Mouse (Mus musculus) retina, adult 2 months (tissue): Measurements from ENCODE around the gene Phlpp2.

Experiments used
- DNase-seq: peaks from one replicate; pipeline ENCODE4 v3.0.0-alpha.2; 2012; ENCODE audit warnings: low read depth, low spot score

Gene Phlpp2

DNA sequence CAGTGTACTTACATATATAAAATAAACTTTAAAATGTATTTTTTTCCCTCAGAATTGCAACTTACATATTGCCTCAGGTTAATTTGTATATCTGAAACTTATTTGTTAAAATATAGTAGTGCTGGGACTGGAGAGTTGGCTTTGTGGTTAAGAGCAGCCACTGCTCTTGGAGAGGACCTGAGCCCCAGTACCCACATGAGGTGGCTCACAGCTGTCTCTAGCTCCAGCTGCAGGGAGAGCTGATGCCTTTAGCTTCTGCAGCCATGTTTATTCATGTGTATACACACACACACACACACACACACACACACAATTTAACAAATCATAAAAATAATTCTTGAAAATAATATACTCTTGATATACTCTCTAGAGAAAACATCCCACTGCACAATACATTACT, 34.0 kb downstream of the Phlpp2 start:
- no peak for DNase-seq

- no peak for DNase-seq
Observed at GRCm38 (mm10) chr8:109903909-109904469, 35.6 kb downstream of the Phlpp2 start.

DNA sequence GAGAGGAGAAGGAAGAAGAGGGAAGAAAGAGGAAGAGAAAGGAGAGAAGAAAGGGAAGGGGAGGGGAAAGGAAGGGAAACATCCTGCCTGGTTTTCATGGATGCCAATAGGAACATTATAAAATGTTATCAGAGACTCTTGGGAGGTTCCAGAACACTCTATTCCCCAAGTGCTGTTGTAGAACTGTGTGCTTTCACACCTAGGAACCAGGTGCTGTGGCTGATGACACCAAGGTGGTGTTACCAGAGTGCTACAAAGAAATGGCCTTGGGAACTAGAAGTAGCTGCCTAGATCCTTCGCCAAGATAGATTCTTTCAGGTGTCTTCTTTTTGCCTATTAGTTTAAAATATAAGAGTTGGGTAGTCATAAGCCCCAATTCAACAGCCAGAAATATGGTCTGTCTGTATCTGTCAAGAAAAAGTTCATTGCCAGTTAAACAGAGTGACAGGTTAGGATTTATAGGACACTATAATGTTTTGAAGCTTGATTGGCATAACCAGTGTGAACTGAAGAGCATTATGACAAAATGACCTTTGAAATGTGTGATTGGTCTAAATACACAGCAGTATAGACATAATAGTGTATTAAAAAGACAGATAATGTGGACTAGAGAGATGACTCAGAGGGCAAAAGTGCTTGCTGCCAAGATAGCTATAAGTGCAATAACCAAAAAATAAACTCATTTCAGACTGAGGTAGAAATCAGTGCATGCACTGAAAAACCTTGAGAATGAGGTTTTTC, 36.8 kb downstream of the Phlpp2 start:
- DNase-seq: no peak

DNA sequence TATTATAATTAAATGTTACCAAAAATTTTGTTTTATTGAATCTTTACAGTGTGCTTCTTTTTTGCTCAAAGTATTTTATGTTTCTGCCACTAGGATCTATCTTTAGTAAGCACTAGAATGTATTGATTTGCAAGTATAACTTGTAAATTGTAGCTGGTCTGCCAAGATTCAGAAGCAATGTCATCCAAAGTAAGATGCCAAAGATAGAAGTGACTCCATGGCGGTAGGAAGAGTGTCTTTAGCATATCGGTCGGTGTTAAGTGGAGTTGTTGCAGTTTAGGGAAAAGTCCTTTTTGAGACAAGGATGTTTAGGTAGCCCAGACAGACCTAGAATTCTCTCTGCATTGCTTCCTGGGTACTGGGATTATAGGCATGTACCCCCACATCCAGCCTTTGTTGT, 38.6 kb downstream of the Phlpp2 start:
- no peak for DNase-seq

- DNase-seq: no peak
Observed at GRCm38 (mm10) chr8:109907376-109907775, 39.0 kb downstream of the Phlpp2 start.

GRCm38 (mm10) chr8:109917277-109917676, 48.9 kb downstream of the Phlpp2 start:
- DNase-seq: peak; percentile 53

DNA sequence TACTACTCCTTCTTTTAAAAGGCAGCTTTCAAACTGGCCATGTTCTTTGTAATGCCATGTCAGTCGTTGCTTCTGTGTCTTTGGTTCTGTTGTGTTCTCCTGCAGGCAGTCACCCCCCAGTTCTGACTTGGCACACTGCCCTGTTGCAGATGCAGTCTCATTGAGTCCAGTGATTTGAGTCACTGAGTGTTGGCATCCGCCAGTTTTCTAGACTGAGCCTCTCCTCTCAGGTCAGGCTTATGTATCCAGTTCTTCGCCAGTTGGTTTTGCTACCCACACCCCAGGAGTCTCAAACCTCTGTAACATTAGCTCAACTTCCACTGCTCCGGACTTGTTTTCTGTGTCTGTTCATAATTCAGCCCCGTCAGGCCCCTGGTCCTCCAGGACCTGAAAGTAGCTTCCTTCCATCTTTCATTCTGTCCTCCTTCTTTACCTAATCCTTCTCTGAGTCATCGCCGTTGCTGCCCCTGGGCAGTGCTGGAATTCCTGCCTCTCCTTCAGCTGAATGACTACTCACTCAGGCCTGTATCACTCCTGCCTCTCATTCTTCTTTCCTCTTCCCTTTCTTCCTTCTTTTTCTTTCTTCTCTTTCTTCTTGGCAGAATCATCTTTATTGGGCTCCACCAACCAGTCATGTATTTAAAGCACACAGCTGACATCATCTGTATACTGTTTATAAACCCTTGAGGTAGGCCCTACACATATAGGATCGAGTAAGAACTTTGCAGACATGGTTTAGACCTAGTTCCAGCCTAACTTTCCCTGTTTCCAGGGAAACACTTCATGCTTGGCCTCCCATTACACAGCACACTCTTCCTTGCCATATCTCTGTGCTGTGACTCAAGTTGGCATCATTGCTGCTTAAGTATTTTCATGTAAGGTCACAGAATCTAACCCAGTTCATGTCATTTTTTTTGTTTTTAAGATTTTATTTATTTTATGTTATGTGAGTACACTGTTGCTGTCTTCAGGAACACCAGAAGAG, 52.4 kb downstream of the Phlpp2 start:
- DNase-seq: no peak

- DNase-seq: no peak
Observed at GRCm38 (mm10) chr8:109941606-109942360, 73.4 kb downstream of the Phlpp2 start.

DNA sequence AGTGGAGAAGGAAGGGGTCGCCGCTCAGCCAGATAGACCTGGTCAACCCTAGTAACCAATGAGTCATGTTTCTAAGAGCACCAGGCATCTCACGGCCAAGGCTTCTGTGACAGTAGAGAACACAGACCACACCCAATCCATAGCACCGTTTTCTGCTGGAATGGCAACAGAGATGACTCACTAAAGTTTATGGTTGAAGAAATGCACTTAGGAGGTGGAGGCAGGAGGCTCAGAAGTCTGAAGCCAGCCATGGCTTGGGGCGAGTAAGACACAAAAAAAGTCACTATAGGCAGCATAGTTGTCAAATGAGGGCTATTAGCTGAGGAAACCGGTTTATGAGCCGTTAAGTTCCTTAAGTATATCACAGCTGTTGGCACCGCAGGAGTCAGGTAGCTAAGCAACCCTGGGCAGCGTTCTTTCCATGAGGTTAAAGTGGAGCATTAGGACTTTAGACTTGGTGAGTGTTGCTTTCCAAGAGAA, 76.9 kb downstream of the Phlpp2 start:
- DNase-seq: no peak

DNA sequence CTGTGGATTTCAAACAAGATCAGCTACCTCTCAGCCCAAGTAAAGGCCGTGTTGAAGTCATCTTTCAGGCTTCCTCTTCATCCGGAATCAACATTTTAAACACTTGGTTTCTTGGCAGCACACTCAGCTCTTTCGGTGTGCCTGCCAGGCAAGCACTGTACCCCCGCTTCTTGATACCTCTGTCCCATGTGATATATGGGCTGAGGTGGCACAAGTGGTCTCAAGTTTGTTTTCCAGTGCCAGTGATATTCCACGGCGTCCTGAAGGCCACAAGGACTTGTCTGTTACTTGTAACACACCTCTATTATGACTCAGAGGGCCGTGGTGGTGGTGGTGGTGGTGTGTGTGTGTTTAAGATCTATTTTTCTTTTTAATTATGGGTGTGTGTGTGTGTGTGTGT, 77.4 kb downstream of the Phlpp2 start:
- DNase-seq: no peak

GRCm38 (mm10) chr8:109946272-109946671, 77.9 kb downstream of the Phlpp2 start:
- no peak for DNase-seq

DNA sequence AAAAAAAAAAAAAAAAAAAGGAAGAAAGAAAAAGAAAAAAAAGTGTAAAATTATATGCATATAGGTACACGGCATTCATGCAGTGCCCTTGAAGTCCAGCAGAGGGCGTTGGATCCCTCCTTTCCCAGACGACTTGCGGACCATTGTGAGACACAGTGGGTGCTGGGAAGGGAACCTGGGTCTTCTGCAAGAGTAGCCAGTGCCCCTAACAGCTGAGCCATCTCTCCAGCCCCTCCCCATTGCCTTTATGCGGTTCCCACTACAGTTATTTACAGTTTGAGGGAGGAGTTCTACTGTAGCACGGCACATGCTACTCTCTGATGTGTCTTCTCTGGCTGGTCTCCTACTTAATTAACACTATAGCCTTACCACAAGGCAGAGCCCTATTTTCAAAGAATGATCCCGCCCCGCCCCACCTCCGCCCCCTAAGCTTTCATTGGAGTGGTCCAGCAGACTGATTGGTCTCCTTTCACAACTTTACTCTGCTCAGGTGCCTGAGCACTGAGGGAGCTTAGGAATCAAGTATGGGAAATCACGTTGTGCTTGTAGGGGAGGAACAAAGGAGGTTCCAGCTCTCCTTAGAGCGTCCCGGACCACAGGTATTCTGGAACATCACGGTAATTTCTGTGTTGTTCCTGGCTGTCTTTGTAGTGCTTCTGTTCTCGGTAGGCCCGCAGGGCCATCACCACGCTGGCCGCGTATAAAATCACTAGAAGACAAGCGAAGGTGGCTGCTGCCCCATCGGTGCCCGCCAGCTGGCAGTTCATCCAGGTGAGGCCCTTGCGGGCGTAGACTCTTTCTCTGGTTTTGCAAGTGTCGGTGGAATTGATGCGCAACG, 79.3 kb downstream of the Phlpp2 start:
- no peak for DNase-seq

DNA sequence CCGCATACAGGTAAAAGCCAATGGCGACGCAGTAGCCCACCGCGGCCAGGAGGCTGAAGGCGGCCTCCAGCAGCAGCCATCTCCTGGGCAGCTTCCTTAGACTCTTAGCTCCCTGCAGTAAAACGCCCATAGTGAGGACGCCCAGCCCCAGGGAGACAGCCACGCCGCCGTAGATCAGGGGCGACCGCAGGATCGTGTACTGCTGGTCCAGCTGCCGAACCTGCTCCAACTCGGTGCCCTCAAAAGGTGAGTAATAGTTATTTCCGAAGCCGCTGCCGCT, 79.9 kb downstream of the Phlpp2 start:
- DNase-seq: no peak

DNA sequence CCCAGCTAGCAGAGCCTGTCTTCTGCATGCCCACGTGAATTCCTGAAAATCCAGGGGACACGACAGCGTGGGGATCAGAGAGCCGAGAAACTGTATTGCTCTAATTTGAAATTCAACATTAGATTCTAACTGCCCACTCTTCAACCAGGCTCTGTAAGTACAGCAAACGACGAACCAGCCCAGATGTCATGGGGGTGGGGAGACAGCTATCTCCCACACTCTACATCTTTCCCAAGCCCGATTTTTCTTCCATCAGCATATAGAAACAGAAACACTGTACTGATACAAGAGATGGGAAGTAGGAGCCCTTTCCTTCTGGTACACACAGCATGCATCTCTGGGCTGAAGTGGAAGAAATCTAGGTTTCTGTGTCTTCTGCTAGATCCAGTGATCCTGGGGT, 83.8 kb downstream of the Phlpp2 start:
- no peak for DNase-seq

DNA sequence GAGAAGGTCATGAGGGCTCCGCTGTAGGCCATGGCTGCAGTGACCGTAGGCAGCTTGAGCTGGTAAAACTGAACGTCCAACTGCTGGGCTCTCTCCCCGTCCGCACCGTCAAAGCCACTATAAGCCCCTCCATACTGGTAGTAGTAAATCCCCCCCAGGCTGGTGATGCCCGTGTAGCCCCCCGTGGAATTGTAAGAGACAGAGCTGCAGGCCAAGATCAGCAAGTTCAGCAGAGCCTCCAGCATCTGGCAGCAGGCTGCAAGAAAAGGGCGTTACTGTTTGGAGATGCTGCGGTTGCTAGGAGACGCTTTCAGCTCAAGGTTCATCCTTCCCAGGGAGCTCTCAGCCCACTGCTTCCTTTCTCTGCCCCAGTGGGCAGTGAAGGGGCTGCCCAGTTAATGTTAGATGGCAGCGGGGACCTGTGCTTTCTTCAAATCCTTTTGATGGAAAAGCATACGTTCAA, 86.2 kb downstream of the Phlpp2 start:
- no peak for DNase-seq

- DNase-seq: peak; percentile 40
Observed at GRCm38 (mm10) chr8:109957167-109958028, 89.1 kb downstream of the Phlpp2 start.

DNA sequence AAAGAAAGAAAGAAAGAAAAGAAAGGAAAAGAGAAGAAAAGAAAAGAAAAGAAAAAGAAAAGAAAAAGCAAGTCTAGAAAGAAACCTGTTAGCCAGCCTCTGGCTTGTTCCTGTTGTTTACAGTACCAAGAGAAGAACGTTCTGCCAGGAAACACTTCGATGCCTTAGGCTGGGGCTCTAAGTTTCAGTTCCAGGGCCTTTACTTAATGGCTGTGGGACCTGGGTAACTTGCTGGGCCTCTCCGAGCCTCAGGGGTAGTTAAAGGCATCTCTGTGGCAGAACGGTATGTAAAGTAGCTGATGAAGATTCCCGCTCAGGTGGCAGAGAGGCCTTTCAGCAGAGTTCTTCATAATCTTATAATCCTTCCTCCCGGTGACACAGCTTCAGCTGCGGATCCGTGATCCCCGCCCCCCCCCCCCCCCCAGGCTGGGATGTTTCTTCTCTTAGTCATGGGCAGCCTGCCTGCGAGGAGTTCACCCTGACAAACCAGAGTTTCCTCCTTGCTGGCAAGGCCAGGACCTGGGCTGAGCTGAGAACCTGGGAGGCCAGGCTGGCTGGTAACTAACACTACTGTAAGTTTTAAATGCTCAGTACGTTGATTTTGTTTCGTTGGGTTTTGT, 89.8 kb downstream of the Phlpp2 start:
- DNase-seq: peak; percentile 47

DNA sequence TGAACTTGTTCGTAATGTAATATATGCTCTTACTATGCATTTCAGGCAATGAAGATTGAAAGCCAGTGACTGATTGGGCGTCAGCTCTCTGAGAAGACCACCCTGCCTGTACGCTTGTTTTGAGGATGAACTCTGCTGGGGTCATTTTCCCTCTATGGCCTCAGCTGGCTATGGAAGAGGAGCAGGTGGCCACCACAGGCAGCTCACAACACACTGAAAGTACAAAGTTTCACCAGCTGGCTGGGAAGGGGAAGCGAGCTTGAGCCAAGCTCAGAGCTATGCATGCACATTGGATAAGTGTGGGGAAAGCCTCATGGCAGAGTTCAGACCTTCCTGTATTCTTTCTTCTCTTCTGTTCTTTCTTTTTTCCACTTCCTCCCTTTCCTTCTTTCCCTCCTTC, 90.8 kb downstream of the Phlpp2 start:
- DNase-seq: no peak

GRCm38 (mm10) chr8:109961693-109962367, 93.5 kb downstream of the Phlpp2 start, which contains the start of gene Marveld3:
Marveld3 (minus strand) TSS chr8:109962203.
- peak; percentile 62 for DNase-seq
